Mouse (Mus musculus) left cerebral cortex, postnatal 10 days (tissue): Measurements from ENCODE around the gene Olfr514. TPM values are rescaled to one million over a fixed set of nuclear protein-coding genes. Genes with fewer than 3 reads are reported as not detected.

ENCODE experiments used
- DNase-seq, 2 experiments: peaks; one replicate each; pipeline ENCODE4 v3.0.0; 2021 to 2022; ENCODE audit warnings: low spot score in 2 of 2, mixed read lengths in 1 of 2; ENCODE audit errors: extremely low spot score in 1 of 2
- intact Hi-C: fragments of 180-260 bp; cut with DNase I; formaldehyde crosslinking; loops from one replicate; pipeline ENCODE4 v1.15.1; 2025
- total RNA-seq, 2 experiments: library from RNA; stranded (reverse); gene quantifications; 2 replicates each; pipeline ENCODE4 v1.2.3; 2021

Olfr514 gene
- not detected for total RNA-seq

DNA sequence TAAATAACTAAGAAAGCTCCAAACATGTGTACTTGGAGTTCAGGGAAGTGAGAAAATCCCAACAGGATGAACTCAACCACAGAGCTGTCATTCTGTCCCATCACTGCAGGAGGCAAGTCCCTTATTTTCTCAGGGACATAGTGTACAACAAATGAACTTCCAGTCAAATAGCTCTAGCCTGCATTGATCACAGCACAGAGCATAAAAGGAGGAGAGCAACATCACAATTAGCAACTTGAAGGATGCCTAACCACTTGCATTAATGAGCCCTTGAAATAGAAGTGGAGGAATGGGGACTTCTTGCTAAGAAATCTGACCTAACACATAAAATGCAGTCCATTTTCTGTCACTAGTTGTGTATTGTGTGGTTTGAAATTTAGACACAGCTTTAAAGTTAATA lies at the start of gene Olfr514:
Gene Olfr514, minus strand, starts transcription at position 101 of the 400 bp plus-strand sequence.
- DNase-seq = no peak
- intact Hi-C loops = no loop called here

DNA sequence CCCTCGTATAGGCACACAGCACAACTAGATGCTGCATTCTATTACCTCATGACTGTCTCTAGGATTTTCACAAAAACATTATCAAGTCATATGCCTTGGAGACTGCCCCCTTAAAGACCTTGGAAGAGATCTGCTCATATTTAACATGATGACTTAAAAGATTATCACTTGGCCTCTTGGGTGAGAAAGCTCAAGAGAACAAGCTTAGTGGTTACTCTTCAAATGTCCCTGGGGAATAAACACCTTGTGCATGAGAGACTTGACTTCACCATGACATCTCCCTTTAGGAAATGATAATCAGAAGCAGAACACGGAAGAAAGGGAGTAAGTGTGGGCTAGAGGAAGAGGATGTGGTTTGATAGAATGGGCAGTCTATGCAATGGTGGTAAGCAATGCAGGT lies 46.5 kb upstream of the Olfr514 start, which contains the start of gene Olfr517:
Gene Olfr517, minus strand, starts transcription at position 101 of the 400 bp plus-strand sequence.
- intact Hi-C loops = no loop called here
- no peak for DNase-seq

- intact Hi-C loops = no loop called here
- DNase-seq = no peak
Measured at GRCm38 (mm10) chr7:108850429-108850828, 24.6 kb upstream of the Olfr514 start, which contains the start of gene Olfr516. Gene Olfr516 (minus strand): TSS chr7:108850529.

GRCm38 (mm10) chr7:108814593-108815215 lies 11.1 kb downstream of the Olfr514 start:
- DNase-seq = peak; percentile 16 to 18
- intact Hi-C loops = loop anchor here (2.0 to 10.0 kb wide), 2 partner anchors 118 to 210 kb away; no protein-coding TSS in a partner anchor

DNA sequence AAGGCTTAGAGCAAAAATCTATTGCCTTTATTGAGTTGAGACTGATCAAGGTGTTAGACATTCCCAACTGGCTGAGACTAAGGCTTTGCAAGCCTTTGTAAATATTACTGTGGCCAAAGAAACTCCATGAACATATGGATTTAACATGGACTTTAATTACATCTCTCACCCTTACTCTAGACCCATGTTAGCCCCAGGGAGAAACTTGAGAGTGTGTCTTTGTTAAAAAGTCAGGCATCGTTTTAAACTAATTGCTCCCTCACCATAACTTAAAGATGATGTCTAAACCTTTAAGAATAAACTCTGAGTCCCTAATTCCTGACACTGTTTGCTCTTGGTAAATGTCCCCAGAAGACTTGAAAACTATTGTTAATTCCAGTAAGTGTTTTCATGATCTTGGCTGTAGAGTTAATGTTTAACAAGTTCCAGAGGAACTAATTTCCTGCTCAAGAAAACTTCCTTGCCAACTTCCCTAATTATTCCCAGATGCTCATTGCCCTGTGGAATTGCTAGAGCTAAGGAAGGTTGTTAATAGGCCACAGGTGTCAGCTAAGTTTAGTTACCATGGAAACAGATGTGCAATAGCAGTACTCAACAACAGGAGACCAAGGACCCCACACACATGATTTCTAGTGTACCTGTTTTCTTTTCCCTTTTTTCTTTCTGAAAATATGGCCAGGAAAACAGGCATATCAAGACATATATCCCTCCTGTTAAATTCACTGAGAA lies 28.4 kb downstream of the Olfr514 start:
- no peak for DNase-seq
- intact Hi-C loops = no loop called here

Other genes with a start within 250 kb of the Olfr514 start
- gene Olfr506, start 215.2 kb downstream of the Olfr514 start, total RNA-seq = not detected
- not detected for gene Olfr507, start 204.2 kb downstream of the Olfr514 start, total RNA-seq
- gene Olfr508, start 196.0 kb downstream of the Olfr514 start, total RNA-seq = not detected
- not detected for gene Olfr509, start 174.1 kb downstream of the Olfr514 start, total RNA-seq
- not detected for gene Olfr510, start 159.6 kb downstream of the Olfr514 start, total RNA-seq
- gene Olfr512, start 112.7 kb downstream of the Olfr514 start, total RNA-seq = not detected
- not detected for gene Olfr513, start 75.0 kb downstream of the Olfr514 start, total RNA-seq
- not detected for gene Olfr516, start 24.5 kb upstream of the Olfr514 start, total RNA-seq
- gene Olfr517, start 46.4 kb upstream of the Olfr514 start, total RNA-seq = not detected
- gene Olfr518, start 59.0 kb upstream of the Olfr514 start, total RNA-seq = not detected
- gene Olfr519, start 68.4 kb upstream of the Olfr514 start, total RNA-seq = not detected
- under 1 TPM; 0.45 to 0.49 TPM for gene Nlrp10, start 104.2 kb upstream of the Olfr514 start, total RNA-seq
- 100 to 1,000 TPM; 116 to 122 TPM for gene Eif3f, start 108.4 kb upstream of the Olfr514 start, total RNA-seq
- gene Tub, start 124.3 kb upstream of the Olfr514 start, total RNA-seq = 100 to 1,000 TPM; 161 to 169 TPM